Mouse (Mus musculus) MEL-GATA-1-ER (cell line): ENCODE results near the gene Esp34.

ENCODE experiments used
- DNase-seq: peaks from one replicate; pipeline ENCODE4 v3.0.0-alpha.2; 2012; ENCODE audit warnings: low read depth; ENCODE audit errors: extremely low read depth

Gene Esp34

GRCm38 (mm10) chr17:38553892-38554291 is at the start of gene Esp34:
TSS of gene Esp34 (plus strand) at chr17:38554192.
- DNase-seq: no peak

GRCm38 (mm10) chr17:38562527-38562926 is 8.5 kb downstream of the Esp34 start:
- peak; percentile 25 for DNase-seq
